Mouse (Mus musculus): ENCODE measurements around the gene Ephx1.

- TF ChIP-seq CTCF (IDR thresholded peaks at IDR 0.05; ENCODE audit: low read depth) (no peak), EP300 (optimal IDR thresholded peaks at IDR 0.05) (no peak)
These were observed 79.0 kb downstream of the Ephx1 start for GRCm38 (mm10) chr1:180941726-180942125.
